Mouse (Mus musculus): ENCODE data around the gene Sgip1.

- TF ChIP-seq POLR2A (IDR thresholded peaks at IDR 0.05; ENCODE audit: borderline replicate concordance, extremely low read depth, low read depth, low read length) (no peak), CTCF (IDR thresholded peaks at IDR 0.05; ENCODE audit: insufficient read depth, low read length) (no peak)
Observed at GRCm38 (mm10) chr4:102930679-102931078, 189.6 kb downstream of the Sgip1 start.
